Mouse (Mus musculus) embryonic facial prominence, embryonic 11.5 days (tissue): ENCODE measurements around the gene Hps4. TPM values are rescaled to one million over a fixed set of nuclear protein-coding genes. Genes with fewer than 3 reads are reported as not detected.

Experiments used
- ATAC-seq: fragments of 200-750 bp; cut with Nextera tagmentation; replicated peaks from 2 replicates; pipeline ENCODE4 v1.8.0; 2017; ENCODE audit warnings: low read depth; ENCODE audit not compliant: insufficient number of reproducible peaks, low FRiP score, low TSS enrichment
- DNase-seq: peaks from one replicate; pipeline ENCODE4 v3.0.0-alpha.2; 2015; ENCODE audit warnings: low spot score
- H3K27ac ChIP-seq: fragments of 300-500 bp; sonication (generic); replicated peaks from 2 replicates; pipeline ENCODE4 v1.5.1; 2014; ENCODE audit warnings: mild to moderate bottlenecking, low read depth, low read length, control low read depth
- H3K27me3 ChIP-seq: fragments of 300-500 bp; sonication (generic); 2 replicates; pipeline ENCODE4 v1.6.1; 2014; ENCODE audit warnings: mild to moderate bottlenecking, low read length, moderate library complexity, mixed read lengths; ENCODE audit not compliant: control insufficient read depth, insufficient read depth
- H3K36me3 ChIP-seq: fragments of 300-500 bp; sonication (generic); replicated peaks from 2 replicates; pipeline ENCODE4 v1.6.1; 2014; ENCODE audit warnings: low read depth, mild to moderate bottlenecking, low read length, moderate library complexity, mixed read lengths; ENCODE audit not compliant: control insufficient read depth, insufficient read depth
- H3K4me1 ChIP-seq: fragments of 300-500 bp; sonication (generic); 2 replicates; pipeline ENCODE4 v1.6.1; 2014; ENCODE audit warnings: low read length, mixed read lengths; ENCODE audit not compliant: control insufficient read depth, insufficient read depth
- H3K4me2 ChIP-seq: fragments of 300-500 bp; sonication (generic); 2 replicates; pipeline ENCODE4 v1.6.1; 2014; ENCODE audit warnings: low read depth, mild to moderate bottlenecking, control low read depth, low read length, moderate library complexity
- H3K4me3 ChIP-seq: fragments of 300-500 bp; sonication (generic); 2 replicates; pipeline ENCODE4 v1.5.1; 2014; ENCODE audit warnings: low read depth, low read length, control low read depth
- H3K9ac ChIP-seq: fragments of 300-500 bp; sonication (generic); replicated peaks from 2 replicates; pipeline ENCODE4 v1.6.1; 2014; ENCODE audit warnings: mild to moderate bottlenecking, control low read depth, low read length
- H3K9me3 ChIP-seq: fragments of 300-500 bp; sonication (generic); replicated peaks from 2 replicates; pipeline ENCODE4 v1.6.1; 2016; ENCODE audit warnings: mild to moderate bottlenecking, low read length, inconsistent platforms, mixed read lengths; ENCODE audit not compliant: control insufficient read depth
- WGBS: fragments of 180-500 bp; shearing (Covaris S2); extraction: QIAGEN DNeasy Blood & Tissue Kit; methylation state at CpG from one replicate; pipeline ENCODE4 v1.1.7; 2014; 5-methylcytosine and 5-hydroxymethylcytosine counted together
- polyA plus RNA-seq: library from polyadenylated mRNA; unstranded; fragments of >200 nt; fragmentation: Nextera tagmentation; extraction: Ambion mirVana; gene quantifications from 2 replicates; pipeline ENCODE4 v1.2.1, GENCODE M21; 2014

The Hps4 gene
- polyA plus RNA-seq, 1 experiment from 2014 or later = 28.6 TPM

- Histone ChIP-seq H3K4me3 (no peak overlapping the region), H3K4me2 (no peak overlapping the region), H3K4me1 (no peaks in the 10 kb centered on the region), H3K27ac (no peak overlapping the region), H3K9me3 (no peaks in the 10 kb centered on the region), H3K27me3 (no peaks in the 10 kb centered on the region), H3K9ac (no peak overlapping the region), H3K36me3 (peaks cover 5% of the 10 kb centered on the region; the same call in 1 of the 2 replicates)
- 56% methylated on average over 7 of the region's 7 CpGs for WGBS
- ATAC-seq = no peak
- DNase-seq = peak; percentile 30
These were observed 29.1 kb downstream of the Hps4 start for GRCm38 (mm10) chr5:112371933-112372332.

- Histone ChIP-seq H3K4me2 (no peak overlapping the region), H3K36me3 (peaks cover 7% of the 10 kb centered on the region), H3K9me3 (no peaks in the 10 kb centered on the region), H3K27me3 (no peaks in the 10 kb centered on the region), H3K27ac (no peak overlapping the region), H3K9ac (no peak overlapping the region), H3K4me1 (no peaks in the 10 kb centered on the region), H3K4me3 (no peak overlapping the region)
- ATAC-seq = no peak
- WGBS = 87% methylated on average over 4 of the region's 4 CpGs
- DNase-seq = no peak
These were observed 33.2 kb downstream of the Hps4 start for GRCm38 (mm10) chr5:112376111-112376510.

- Histone ChIP-seq H3K4me3 (no peak overlapping the region), H3K27ac (no peak overlapping the region), H3K9ac (no peak overlapping the region), H3K27me3 (no peaks in the 10 kb centered on the region), H3K36me3 (peaks cover 7% of the 10 kb centered on the region), H3K4me1 (no peaks in the 10 kb centered on the region), H3K4me2 (no peak overlapping the region), H3K9me3 (no peaks in the 10 kb centered on the region)
- 96% methylated on average over 1 of the region's 1 CpGs for WGBS
- DNase-seq (no peak), ATAC-seq (no peak)
These were observed 34.5 kb downstream of the Hps4 start for GRCm38 (mm10) chr5:112377380-112377779.

- H3K4me1 ChIP-seq = no peaks in the 10 kb centered on the region
- DNase-seq (no peak), ATAC-seq (no peak)
- H3K9ac ChIP-seq = no peak overlapping the region
- 80% methylated on average over 6 of the region's 6 CpGs for WGBS
- no peak overlapping the region for H3K4me3 ChIP-seq
- no peak overlapping the region for H3K4me2 ChIP-seq
- no peaks in the 10 kb centered on the region for H3K27me3 ChIP-seq
- H3K36me3 ChIP-seq = peaks cover 7% of the 10 kb centered on the region
- no peaks in the 10 kb centered on the region for H3K9me3 ChIP-seq
- no peak overlapping the region for H3K27ac ChIP-seq
These were observed 35.8 kb downstream of the Hps4 start for GRCm38 (mm10) chr5:112378716-112379115.

GRCm38 (mm10) chr5:112381154-112381553 lies 38.3 kb downstream of the Hps4 start:
- DNase-seq (no peak), ATAC-seq (no peak)
- Histone ChIP-seq H3K27me3 (no peaks in the 10 kb centered on the region), H3K36me3 (peaks cover 2% of the 10 kb centered on the region), H3K4me2 (no peak overlapping the region), H3K4me1 (no peaks in the 10 kb centered on the region), H3K9ac (no peak overlapping the region), H3K27ac (no peak overlapping the region), H3K9me3 (no peaks in the 10 kb centered on the region), H3K4me3 (no peak overlapping the region)
- WGBS = 83% methylated on average over 11 of the region's 11 CpGs

GRCm38 (mm10) chr5:112382042-112382441 lies 39.2 kb downstream of the Hps4 start:
- ATAC-seq (no peak; the same call in 1 of the 2 replicates), DNase-seq (no peak)
- Histone ChIP-seq H3K36me3 (peaks cover 2% of the 10 kb centered on the region), H3K4me3 (no peak overlapping the region), H3K27me3 (no peaks in the 10 kb centered on the region), H3K4me2 (no peak overlapping the region), H3K4me1 (no peaks in the 10 kb centered on the region), H3K27ac (no peak overlapping the region), H3K9me3 (no peaks in the 10 kb centered on the region), H3K9ac (no peak overlapping the region)
- WGBS = 72% methylated on average over 8 of the region's 9 CpGs

- 68% methylated on average over 16 of the region's 17 CpGs for WGBS
- no peak overlapping the region; the same call in 1 of the 2 replicates for H3K27ac ChIP-seq
- H3K4me3 ChIP-seq = no peak overlapping the region
- DNase-seq (no peak), ATAC-seq (no peak)
- H3K4me2 ChIP-seq = no peak overlapping the region
- H3K36me3 ChIP-seq = peaks cover 2% of the 10 kb centered on the region
- H3K9me3 ChIP-seq = no peaks in the 10 kb centered on the region
- no peak overlapping the region for H3K9ac ChIP-seq
- H3K27me3 ChIP-seq = no peaks in the 10 kb centered on the region
- no peaks in the 10 kb centered on the region for H3K4me1 ChIP-seq
These were observed 39.9 kb downstream of the Hps4 start for GRCm38 (mm10) chr5:112382641-112383330.

- H3K4me3 ChIP-seq = no peak overlapping the region
- H3K36me3 ChIP-seq = no peaks in the 10 kb centered on the region; the same call in 1 of the 2 replicates
- no peak overlapping the region for H3K4me2 ChIP-seq
- DNase-seq = no peak
- no peaks in the 10 kb centered on the region for H3K4me1 ChIP-seq
- 90% methylated on average over 13 of the region's 13 CpGs for WGBS
- H3K27me3 ChIP-seq = no peaks in the 10 kb centered on the region
- no peak overlapping the region for H3K9ac ChIP-seq
- no peaks in the 10 kb centered on the region for H3K9me3 ChIP-seq
- ATAC-seq = no peak
- no peak overlapping the region for H3K27ac ChIP-seq
These were observed 42.1 kb downstream of the Hps4 start for GRCm38 (mm10) chr5:112384805-112385472.
